Mouse (Mus musculus) left cerebral cortex, adult 18-20 months (tissue): ENCODE data around the gene Actl7a. TPM values are rescaled to one million over a fixed set of nuclear protein-coding genes. Genes with fewer than 3 reads are reported as not detected.

Source experiments
- DNase-seq, 2 experiments: peaks; one replicate each; pipeline ENCODE4 v3.0.0; 2021 to 2022; ENCODE audit warnings: low spot score in 2 of 2, mixed read lengths in 1 of 2
- long read RNA-seq, 2 experiments: library from polyadenylated mRNA; stranded (forward); transcript quantifications; one replicate each; pipeline ENCODE4 v2.0.0; 2021
- total RNA-seq, 2 experiments: library from RNA; stranded (reverse); gene quantifications; 2 replicates each; pipeline ENCODE4 v1.2.3; 2021

Gene Actl7a
- total RNA-seq, result not detected
- long read RNA-seq, experiment 1, result 0 reads
- long read RNA-seq, experiment 2, result 0 reads

GRCm38 (mm10) chr4:56743363-56744195, at the start of gene Actl7a:
TSS of gene Actl7a (plus strand) at chr4:56743413.
- no peak for DNase-seq

DNA sequence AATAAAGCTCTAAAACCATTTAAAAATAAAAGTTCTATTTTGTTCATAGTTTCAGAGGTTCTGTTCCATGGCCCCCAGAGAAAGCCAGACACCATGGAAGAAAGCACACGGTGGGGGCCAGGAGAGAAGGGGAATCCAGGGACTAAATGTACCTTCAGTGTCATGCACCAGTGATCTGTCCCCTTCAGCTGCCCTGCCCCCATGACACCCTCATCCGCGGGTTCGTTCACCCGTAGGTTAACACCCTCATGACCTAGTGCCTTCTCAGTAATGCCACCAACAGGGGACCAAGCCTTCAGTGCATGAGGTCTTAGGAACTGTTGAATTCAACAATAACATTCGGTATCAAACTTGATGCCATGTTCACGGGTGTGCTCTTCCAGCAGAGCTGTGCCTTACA, 46.8 kb upstream of the Actl7a start:
- no peak for DNase-seq

DNA sequence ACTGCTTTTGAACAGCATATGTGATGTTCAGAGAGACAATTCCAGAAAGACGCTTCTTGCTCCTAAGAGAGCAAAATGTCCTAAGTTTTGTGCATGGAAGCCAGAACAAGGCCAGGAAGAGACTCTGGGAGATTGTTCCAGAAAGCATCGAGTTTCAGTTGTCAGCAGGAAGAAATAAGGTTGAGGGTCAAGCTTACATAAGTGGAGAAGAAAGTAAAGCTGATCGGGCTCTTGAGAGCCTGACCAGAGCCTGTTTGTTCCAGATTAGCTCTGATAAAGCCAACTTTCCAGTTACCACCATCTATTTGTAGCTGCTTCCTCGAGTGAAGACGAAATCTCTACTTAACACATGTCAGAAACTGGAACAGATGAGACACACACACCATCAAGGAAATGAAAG, 44.5 kb upstream of the Actl7a start:
- no peak for DNase-seq

- no peak for DNase-seq
Observed at GRCm38 (mm10) chr4:56702234-56702633, 41.0 kb upstream of the Actl7a start.

DNA sequence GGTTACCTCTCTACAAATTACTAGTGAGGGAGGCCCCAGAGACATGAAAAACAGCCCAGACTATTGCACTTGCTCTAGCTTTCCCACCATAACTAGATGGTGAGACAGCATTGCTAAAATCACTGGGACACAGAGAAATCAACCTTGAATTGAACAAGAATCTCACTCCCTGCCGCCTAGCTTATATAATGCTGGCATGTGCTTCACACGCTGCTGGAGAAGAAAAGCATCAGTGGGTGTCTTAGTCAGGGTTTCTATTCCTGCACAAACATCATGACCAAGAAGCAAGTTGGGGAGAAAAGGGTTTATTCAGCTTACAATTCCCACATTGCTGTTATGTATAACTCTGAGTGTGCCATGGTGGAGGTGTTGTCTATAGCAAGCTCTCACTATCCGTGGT, 30.1 kb upstream of the Actl7a start:
- peak; percentile 60 to 72 for DNase-seq

DNA sequence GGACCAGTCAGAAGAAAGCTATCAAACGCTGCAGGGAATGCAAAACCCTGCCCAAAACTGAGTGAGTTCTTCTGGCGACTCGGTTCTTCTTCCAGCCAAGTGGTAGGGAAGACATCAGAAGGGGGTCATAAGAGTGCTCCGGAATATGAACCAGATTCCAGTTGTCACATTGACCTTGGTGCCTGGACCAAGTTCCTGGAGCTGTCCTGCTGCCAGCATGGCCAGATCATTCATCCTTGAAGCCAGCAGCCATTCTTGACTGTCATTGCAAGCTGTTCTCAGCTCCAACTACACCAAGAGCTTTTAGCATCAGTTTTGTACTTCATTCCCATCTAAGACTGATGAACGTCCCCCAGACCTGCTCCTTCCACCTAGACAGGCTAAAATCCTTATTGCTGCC, 26.4 kb upstream of the Actl7a start:
- DNase-seq, result no peak

- no peak for DNase-seq
Observed at GRCm38 (mm10) chr4:56717932-56718331, 25.3 kb upstream of the Actl7a start.

DNA sequence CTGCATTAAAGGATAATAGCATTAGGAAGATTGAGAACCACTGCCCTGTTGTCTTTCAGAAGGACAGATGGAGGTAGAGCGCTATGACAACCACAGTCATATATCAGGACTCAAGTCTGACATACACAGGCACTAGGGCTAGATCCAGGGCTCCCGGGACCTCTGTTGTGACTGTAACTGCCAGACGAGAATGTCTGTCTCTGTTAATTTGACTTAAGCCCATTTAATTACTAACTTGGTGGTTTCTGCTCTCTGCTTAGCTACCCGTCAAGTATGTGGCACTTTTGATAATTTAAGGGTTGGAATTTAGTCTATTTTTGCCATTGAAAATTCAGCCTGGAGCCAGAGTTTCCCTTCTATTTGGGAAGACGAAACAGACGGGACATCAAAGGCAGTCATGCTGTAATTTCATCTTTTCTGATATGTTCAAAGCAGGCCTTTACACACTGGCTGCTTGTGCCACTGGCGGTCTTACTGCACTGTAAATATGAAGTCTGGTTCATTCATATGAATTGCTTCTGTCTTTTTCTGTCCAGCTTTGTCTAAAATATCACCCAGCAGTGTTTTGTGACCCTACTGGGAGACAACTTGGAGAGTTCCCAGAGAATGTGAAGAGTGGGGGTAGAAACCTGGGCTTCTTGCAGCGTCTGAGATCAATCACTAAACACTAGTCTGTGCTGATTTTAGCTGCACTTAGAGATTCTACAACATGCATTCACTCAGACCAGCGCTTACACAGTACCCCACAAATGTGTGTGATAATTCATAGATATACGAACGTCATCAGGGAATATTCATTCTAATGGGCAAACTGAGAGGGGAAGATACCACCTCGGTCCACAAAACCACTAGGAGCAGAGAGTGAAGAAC, 24.4 kb upstream of the Actl7a start:
- no peak for DNase-seq

DNA sequence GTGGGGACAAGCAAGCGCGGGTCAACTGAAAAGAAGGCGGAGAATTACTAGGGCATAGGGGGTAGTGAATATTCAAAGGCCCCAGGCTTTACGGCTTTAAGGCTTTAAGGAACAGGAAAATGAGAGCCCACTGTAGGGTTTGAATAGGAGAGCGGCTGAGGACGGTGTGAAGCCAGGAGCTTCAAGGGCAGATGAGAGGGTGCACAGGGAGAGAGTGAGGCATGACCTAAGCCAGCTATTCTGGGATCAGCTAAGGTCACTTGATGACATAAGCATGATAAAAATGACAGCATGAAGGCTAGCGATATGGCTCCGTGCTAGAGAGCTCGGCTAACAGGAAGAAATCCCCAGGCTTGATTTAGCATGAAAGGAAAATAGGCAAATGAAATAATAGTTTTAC, 23.8 kb upstream of the Actl7a start:
- DNase-seq, result no peak

- peak in 1 of 2 experiments; percentile 36 for DNase-seq
Observed at GRCm38 (mm10) chr4:56720403-56720802, 22.8 kb upstream of the Actl7a start.

- peak; percentile 31 to 56 for DNase-seq
Observed at GRCm38 (mm10) chr4:56721469-56721868, 21.7 kb upstream of the Actl7a start.

GRCm38 (mm10) chr4:56722346-56722745, 20.9 kb upstream of the Actl7a start:
- DNase-seq, result no peak

- DNase-seq, result no peak
Observed at GRCm38 (mm10) chr4:56723237-56723636, 20.0 kb upstream of the Actl7a start.

DNA sequence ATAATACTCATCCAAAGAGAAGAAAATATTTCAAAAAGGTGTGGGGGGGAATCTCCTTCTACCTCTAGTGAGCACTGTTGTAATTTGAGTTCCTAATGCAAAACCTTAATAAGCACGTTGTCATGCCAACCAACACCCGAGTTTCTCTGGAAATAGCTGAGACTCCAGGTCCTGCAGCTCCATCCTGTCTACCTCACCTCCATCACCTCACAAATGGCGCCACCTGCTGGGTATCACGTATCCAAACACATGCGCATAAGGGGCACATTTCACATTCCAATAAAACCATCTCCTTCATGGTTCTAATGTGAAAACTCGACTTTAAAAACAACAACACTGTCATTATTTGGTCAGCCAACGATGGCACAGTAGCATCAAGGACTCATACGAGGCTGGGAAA, 17.4 kb upstream of the Actl7a start:
- DNase-seq, result no peak

DNA sequence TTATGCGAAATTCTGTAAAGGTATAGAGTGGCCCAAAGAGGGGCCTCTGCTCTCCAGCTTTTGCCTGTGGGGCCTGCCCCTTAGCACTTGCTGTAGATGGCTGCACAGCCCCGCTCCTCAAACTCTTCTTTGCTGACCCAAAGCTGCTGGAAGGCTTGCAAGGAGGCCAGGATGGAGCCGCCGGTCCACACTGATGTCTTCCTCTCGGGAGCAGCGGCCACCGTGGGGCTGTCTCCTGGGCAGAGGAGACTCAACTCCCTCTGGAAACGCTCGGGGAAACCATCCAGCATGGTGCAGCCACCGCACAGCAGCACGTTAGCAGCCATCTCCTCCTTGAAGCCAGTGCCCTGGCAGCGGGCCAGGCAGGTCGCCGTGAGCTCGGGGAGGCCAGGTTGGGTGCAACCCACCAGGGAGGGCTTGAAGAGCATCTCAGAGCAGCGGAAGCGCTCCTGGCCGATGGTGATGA, 3.2 kb upstream of the Actl7a start, which contains the start of gene Gm26657:
Gene Gm26657 (plus strand): TSS at position 51 of the 466 bp plus-strand sequence.
- no peak for DNase-seq

GRCm38 (mm10) chr4:56740611-56741010, 2.6 kb upstream of the Actl7a start:
- DNase-seq, result no peak

- DNase-seq, result no peak
Observed at GRCm38 (mm10) chr4:56741041-56741493, 2.1 kb upstream of the Actl7a start, which contains the start of gene Actl7b. TSS of gene Actl7b (minus strand) at chr4:56741443.

GRCm38 (mm10) chr4:56742698-56743097, 515 bp upstream of the Actl7a start:
- DNase-seq, result no peak

GRCm38 (mm10) chr4:56746345-56746744, 3.1 kb downstream of the Actl7a start:
- DNase-seq, result no peak

GRCm38 (mm10) chr4:56747456-56747855, 4.2 kb downstream of the Actl7a start:
- no peak for DNase-seq

- no peak for DNase-seq
Observed at GRCm38 (mm10) chr4:56756021-56756420, 12.8 kb downstream of the Actl7a start.
